Mouse (Mus musculus) bone marrow macrophage, adult 2 months (primary cell): ENCODE measurements around the gene Olfr263.

Experiments
- CTCF ChIP-seq: IDR thresholded peaks from 2 replicates; pipeline ENCODE4 v1.5.1; 2012; ENCODE audit warnings: low read depth, mild to moderate bottlenecking, low read length, moderate library complexity
- POLR2A ChIP-seq: IDR thresholded peaks from 2 replicates; pipeline ENCODE4 v1.6.1; 2012; ENCODE audit warnings: mild to moderate bottlenecking, low read depth, low read length, borderline replicate concordance

DNA sequence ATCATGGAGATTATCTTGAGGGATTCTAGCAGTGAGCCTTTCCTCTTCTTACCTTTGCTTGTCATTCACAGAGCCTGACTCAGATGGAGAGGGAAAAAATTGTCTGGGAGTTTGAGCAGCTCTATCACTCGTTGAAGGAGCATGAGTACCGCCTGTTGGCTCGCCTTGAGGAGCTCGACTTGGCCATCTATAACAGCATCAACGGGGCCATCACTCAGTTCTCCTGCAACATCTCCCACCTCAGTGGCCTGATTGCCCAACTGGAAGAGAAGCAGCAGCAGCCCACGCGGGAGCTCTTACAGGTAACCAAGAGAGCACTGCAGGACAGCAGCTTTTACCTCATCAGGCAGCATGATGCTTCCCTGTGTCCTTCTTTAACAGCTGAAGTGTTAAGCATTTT is 54.2 kb downstream of the Olfr263 start:
- TF ChIP-seq POLR2A: no peak
- TF ChIP-seq CTCF: no peak
